Mouse (Mus musculus) gastrocnemius, postnatal 36 days (tissue): ENCODE results near the gene Il1f5. TPM values are rescaled to one million over a fixed set of nuclear protein-coding genes. Genes with fewer than 3 reads are reported as not detected.

Experiments used
- DNase-seq, 2 experiments: peaks; one replicate each; pipeline ENCODE4 v3.0.0; 2022
- intact Hi-C: fragments of 180-260 bp; cut with DNase I; formaldehyde crosslinking; loops from one replicate; pipeline ENCODE4 v1.15.1; 2025
- long read RNA-seq, 2 experiments: library from polyadenylated mRNA; stranded (forward); transcript quantifications; one replicate each; pipeline ENCODE4 v2.0.0; 2021
- total RNA-seq, 2 experiments: library from RNA; stranded (reverse); gene quantifications; 2 replicates each; pipeline ENCODE4 v1.2.3; 2021

Il1f5 gene
- total RNA-seq: not detected
- long read RNA-seq, experiment 1: 0 reads
- long read RNA-seq, experiment 2: 0 reads

- no peak for DNase-seq
- intact Hi-C loops: no loop called here
Measured at GRCm38 (mm10) chr2:24276654-24277053, at the start of gene Il1f5. Gene Il1f5, plus strand, starts transcription at chr2:24276954.

- DNase-seq: no peak
- intact Hi-C loops: no loop called here
Measured at GRCm38 (mm10) chr2:24227191-24227590, 49.6 kb upstream of the Il1f5 start.

GRCm38 (mm10) chr2:24267503-24267902, 9.3 kb upstream of the Il1f5 start:
- no peak for DNase-seq
- intact Hi-C loops: no loop called here

- intact Hi-C loops: no loop called here
- DNase-seq: no peak
Measured at GRCm38 (mm10) chr2:24273619-24274018, 3.1 kb upstream of the Il1f5 start.

- no peak for DNase-seq
- intact Hi-C loops: no loop called here
Measured at GRCm38 (mm10) chr2:24275146-24275545, 1.6 kb upstream of the Il1f5 start.

GRCm38 (mm10) chr2:24290896-24291295, 14.1 kb downstream of the Il1f5 start, which contains the start of gene Il1f10:
Gene Il1f10, plus strand, starts transcription at chr2:24291196.
- intact Hi-C loops: no loop called here

GRCm38 (mm10) chr2:24294616-24295015, 17.9 kb downstream of the Il1f5 start:
- intact Hi-C loops: loop anchor here (5.0 kb wide), 1 partner anchor 273 kb away; no protein-coding TSS in a partner anchor
- no peak for DNase-seq

More at GRCm38 (mm10) chr2:24290896-24291295, 14.1 kb downstream of the Il1f5 start, which contains the start of gene Il1f10:
- no peak for DNase-seq

- no peak for DNase-seq
- intact Hi-C loops: loop anchor here (2.0 to 5.0 kb wide), 2 partner anchors 108 to 270 kb away; no protein-coding TSS in a partner anchor
Measured at GRCm38 (mm10) chr2:24296837-24297236, 20.1 kb downstream of the Il1f5 start.

- intact Hi-C loops: no loop called here
- no peak for DNase-seq
Measured at GRCm38 (mm10) chr2:24311302-24312001, 34.7 kb downstream of the Il1f5 start.

- intact Hi-C loops: no loop called here
- no peak for DNase-seq
Measured at GRCm38 (mm10) chr2:24316919-24317318, 40.2 kb downstream of the Il1f5 start.

- no peak for DNase-seq
- intact Hi-C loops: no loop called here
Measured at GRCm38 (mm10) chr2:24317919-24318598, 41.3 kb downstream of the Il1f5 start.

Other genes with a start within 250 kb of the Il1f5 start
- 1 to 10 TPM; 6.0 to 7.1 TPM for gene Hnmt, start 227.6 kb upstream of the Il1f5 start, total RNA-seq
- not detected for gene Tbpl2, start 180.4 kb upstream of the Il1f5 start, total RNA-seq
- not detected for gene Il1f8, start 123.8 kb upstream of the Il1f5 start, total RNA-seq
- gene Il1f9, start 90.5 kb upstream of the Il1f5 start, total RNA-seq: not detected
- gene Il1f6, start 61.5 kb upstream of the Il1f5 start, total RNA-seq: not detected
- not detected for gene Il1f10, start 14.2 kb downstream of the Il1f5 start, total RNA-seq
- gene Il1rn, start 59.9 kb downstream of the Il1f5 start, total RNA-seq: not detected
- gene Psd4, start 90.6 kb downstream of the Il1f5 start, total RNA-seq: under 1 TPM; 0.27 to 0.87 TPM
- not detected for gene Pax8, start 198.6 kb downstream of the Il1f5 start, total RNA-seq